Mouse (Mus musculus) forebrain, postnatal 0 days (tissue): ENCODE measurements at regions not wholly inside any gene's neighbourhood (a gene's known extent, or its start where the extent isn't known, plus 50 kb on each side); places are given as distances from the start of the nearest gene placed in this dataset.

Experiments
- ATAC-seq: fragments of 200-750 bp; cut with Nextera tagmentation; 2 replicates; pipeline ENCODE4 v1.8.0; 2017; ENCODE audit warnings: mild to moderate bottlenecking, moderate library complexity
- DNase-seq: peaks from one replicate; pipeline ENCODE4 v3.0.0-alpha.2; 2015
- H3K27ac ChIP-seq: fragments of 300-500 bp; sonication (generic); 2 replicates; pipeline ENCODE4 v1.5.1; 2014; ENCODE audit warnings: low read depth, mild to moderate bottlenecking, antibody characterized with exemption, low read length, moderate library complexity, mixed read lengths
- H3K27me3 ChIP-seq: fragments of 300-500 bp; sonication (generic); 2 replicates; pipeline ENCODE4 v1.6.1; 2014; ENCODE audit warnings: mild to moderate bottlenecking, low read length, mixed read lengths; ENCODE audit not compliant: insufficient read depth
- H3K36me3 ChIP-seq: fragments of 300-500 bp; sonication (generic); 2 replicates; pipeline ENCODE4 v1.6.1; 2014; ENCODE audit warnings: mild to moderate bottlenecking, moderate library complexity; ENCODE audit not compliant: insufficient read depth
- H3K4me1 ChIP-seq: fragments of 300-500 bp; sonication (generic); 2 replicates; pipeline ENCODE4 v1.6.1; 2014; ENCODE audit warnings: antibody characterized with exemption; ENCODE audit not compliant: insufficient read depth
- H3K4me2 ChIP-seq: fragments of 300-500 bp; sonication (generic); 2 replicates; pipeline ENCODE4 v1.6.1; 2014; ENCODE audit warnings: low read depth, mild to moderate bottlenecking, moderate library complexity
- H3K4me3 ChIP-seq: fragments of 300-500 bp; sonication (generic); 2 replicates; pipeline ENCODE4 v1.5.1; 2014; ENCODE audit warnings: low read depth, low read length, mixed read lengths
- H3K9ac ChIP-seq: fragments of 300-500 bp; sonication (generic); 2 replicates; pipeline ENCODE4 v1.6.1; 2014; ENCODE audit warnings: mild to moderate bottlenecking
- H3K9me3 ChIP-seq: fragments of 300-500 bp; sonication (generic); 2 replicates; pipeline ENCODE4 v1.6.1; 2016; ENCODE audit warnings: low read length
- CTCF ChIP-seq: sonication (generic); IDR thresholded peaks from 2 replicates; pipeline ENCODE4 v1.5.1; 2016; ENCODE audit warnings: antibody characterized with exemption, control low read depth, low read depth
- WGBS: fragments of 180-500 bp; shearing (Covaris S2); extraction: QIAGEN DNeasy Blood & Tissue Kit; methylation state at CpG from one replicate; pipeline ENCODE4 v1.1.7; 2014; 5-methylcytosine and 5-hydroxymethylcytosine counted together

GRCm38 (mm10) chr11:71855557-71855956 lies 105.8 kb downstream of the Wscd1 start:
- 85% methylated on average over 1 of the region's 1 CpGs for WGBS
- no peaks in the 10 kb centered on the region for H3K36me3 ChIP-seq

GRCm38 (mm10) chr11:71855058-71855457 lies 105.3 kb downstream of the Wscd1 start:
- TF ChIP-seq CTCF: no peak
- DNase-seq (no peak), ATAC-seq (no peak)
- Histone ChIP-seq H3K4me3 (no peak overlapping the region), H3K9me3 (no peaks in the 10 kb centered on the region), H3K36me3 (no peaks in the 10 kb centered on the region), H3K27me3 (no peaks in the 10 kb centered on the region), H3K27ac (no peak overlapping the region), H3K9ac (no peak overlapping the region), H3K4me1 (no peaks in the 10 kb centered on the region), H3K4me2 (no peak overlapping the region)
- 88% methylated on average over 3 of the region's 3 CpGs for WGBS

More at GRCm38 (mm10) chr11:71855557-71855956, 105.8 kb downstream of the Wscd1 start:
- no peak for DNase-seq
- TF ChIP-seq CTCF: no peak
- Histone ChIP-seq H3K9ac (no peak overlapping the region), H3K4me2 (no peak overlapping the region), H3K4me1 (no peaks in the 10 kb centered on the region), H3K4me3 (no peak overlapping the region), H3K9me3 (no peaks in the 10 kb centered on the region), H3K27me3 (no peaks in the 10 kb centered on the region), H3K27ac (no peak overlapping the region)
- ATAC-seq: no peak

- no peaks in the 10 kb centered on the region for H3K4me1 ChIP-seq
- no peak overlapping the region for H3K9ac ChIP-seq
- no peak overlapping the region for H3K27ac ChIP-seq
- DNase-seq (no peak), ATAC-seq (no peak)
- H3K27me3 ChIP-seq: no peaks in the 10 kb centered on the region
- no peaks in the 10 kb centered on the region for H3K9me3 ChIP-seq
- no peak overlapping the region for H3K4me3 ChIP-seq
- TF ChIP-seq CTCF: peak; percentile 69
- H3K36me3 ChIP-seq: no peaks in the 10 kb centered on the region
- no peak overlapping the region for H3K4me2 ChIP-seq
- 71% methylated on average over 9 of the region's 9 CpGs for WGBS
These were observed 98.1 kb downstream of the Wscd1 start for GRCm38 (mm10) chr11:71847684-71848367.

GRCm38 (mm10) chr11:71846496-71846895 lies 96.8 kb downstream of the Wscd1 start:
- Histone ChIP-seq H3K4me1 (no peaks in the 10 kb centered on the region), H3K36me3 (no peaks in the 10 kb centered on the region), H3K27me3 (no peaks in the 10 kb centered on the region), H3K4me3 (no peak overlapping the region), H3K9ac (no peak overlapping the region), H3K9me3 (no peaks in the 10 kb centered on the region), H3K4me2 (no peak overlapping the region), H3K27ac (no peak overlapping the region)
- no peak for TF ChIP-seq CTCF
- DNase-seq (peak; percentile 31), ATAC-seq (no peak)
- 29% methylated on average over 3 of the region's 3 CpGs for WGBS

GRCm38 (mm10) chr11:71840635-71841443 lies 91.1 kb downstream of the Wscd1 start:
- no peaks in the 10 kb centered on the region for H3K27me3 ChIP-seq
- H3K36me3 ChIP-seq: no peaks in the 10 kb centered on the region
- H3K4me1 ChIP-seq: no peaks in the 10 kb centered on the region
- no peak overlapping the region for H3K27ac ChIP-seq
- no peak overlapping the region for H3K4me3 ChIP-seq
- H3K9ac ChIP-seq: no peak overlapping the region
- DNase-seq (no peak), ATAC-seq (no peak)
- H3K9me3 ChIP-seq: no peaks in the 10 kb centered on the region
- WGBS: 31% methylated on average over 8 of the region's 8 CpGs
- TF ChIP-seq CTCF: no peak
- no peak overlapping the region for H3K4me2 ChIP-seq
